Mouse (Mus musculus) megakaryocyte, embryonic 14.5 days (primary cell): Measurements from ENCODE around the gene Olfr639.

ENCODE experiments used
- FLI1 ChIP-seq: IDR thresholded peaks from 2 replicates; pipeline ENCODE4 v1.6.1; 2012; ENCODE audit warnings: low read length, inconsistent platforms, mixed read lengths
- GATA1 ChIP-seq: IDR thresholded peaks from 3 replicates; pipeline ENCODE4 v1.6.1; 2012; ENCODE audit warnings: mixed read lengths, low read length, inconsistent platforms, borderline replicate concordance

GRCm38 (mm10) chr7:104026978-104027377 lies 9.9 kb upstream of the Olfr639 start:
- TF ChIP-seq GATA1 (no peak), FLI1 (no peak)
